Mouse (Mus musculus) spleen, adult 2 months (tissue): ENCODE results near the gene Tyw1.

Source experiments
- CTCF ChIP-seq: fragments of 200-500 bp; IDR thresholded peaks from 2 replicates; pipeline ENCODE4 v1.5.1; 2011; ENCODE audit warnings: mild to moderate bottlenecking, inconsistent platforms; ENCODE audit not compliant: insufficient read depth, insufficient read length, insufficient replicate concordance; ENCODE audit errors: extremely low read depth
- POLR2A ChIP-seq: fragments of 200-500 bp; IDR thresholded peaks from 2 replicates; pipeline ENCODE4 v1.6.1; 2011; ENCODE audit warnings: low read depth, low read length, inconsistent platforms

GRCm38 (mm10) chr5:130272344-130272743 lies 16.9 kb downstream of the Tyw1 start:
- TF ChIP-seq CTCF (no peak), POLR2A (no peak)
